Mouse (Mus musculus) gastrocnemius, postnatal 4 days (tissue): ENCODE data around the gene Tanc1. TPM values are rescaled to one million over a fixed set of nuclear protein-coding genes. Genes with fewer than 3 reads are reported as not detected.

Source experiments
- DNase-seq, 2 experiments: peaks; one replicate each; pipeline ENCODE4 v3.0.0; 2021 to 2022; ENCODE audit warnings: low spot score in 2 of 2, mixed read lengths in 2 of 2
- total RNA-seq, 2 experiments: library from RNA; stranded (reverse); gene quantifications; 2 replicates each; pipeline ENCODE4 v1.2.3; 2021

Tanc1 gene
- total RNA-seq, 2 experiments from 2014 or later, result 19.0 to 20.9 TPM

DNA sequence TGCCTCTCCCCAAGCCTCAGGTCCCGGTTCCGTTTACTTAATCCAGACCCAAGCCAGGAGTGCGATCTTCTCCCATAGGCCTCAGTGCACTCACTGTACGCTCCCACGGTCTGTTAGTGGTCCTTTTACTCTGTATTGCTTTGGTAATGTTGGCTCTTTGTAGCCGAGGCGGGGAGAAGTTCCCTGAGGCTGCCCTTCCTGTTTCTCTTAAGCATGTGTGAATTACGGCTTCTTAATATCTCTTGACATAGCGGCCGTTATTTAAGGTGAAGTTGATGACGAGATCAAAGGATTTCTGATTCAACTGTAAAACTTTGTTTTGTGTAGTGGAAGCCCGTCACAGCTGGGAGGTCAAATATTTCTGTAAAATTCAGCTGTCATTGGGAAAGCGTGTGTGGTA lies 173.8 kb downstream of the Tanc1 start:
- DNase-seq, result no peak

DNA sequence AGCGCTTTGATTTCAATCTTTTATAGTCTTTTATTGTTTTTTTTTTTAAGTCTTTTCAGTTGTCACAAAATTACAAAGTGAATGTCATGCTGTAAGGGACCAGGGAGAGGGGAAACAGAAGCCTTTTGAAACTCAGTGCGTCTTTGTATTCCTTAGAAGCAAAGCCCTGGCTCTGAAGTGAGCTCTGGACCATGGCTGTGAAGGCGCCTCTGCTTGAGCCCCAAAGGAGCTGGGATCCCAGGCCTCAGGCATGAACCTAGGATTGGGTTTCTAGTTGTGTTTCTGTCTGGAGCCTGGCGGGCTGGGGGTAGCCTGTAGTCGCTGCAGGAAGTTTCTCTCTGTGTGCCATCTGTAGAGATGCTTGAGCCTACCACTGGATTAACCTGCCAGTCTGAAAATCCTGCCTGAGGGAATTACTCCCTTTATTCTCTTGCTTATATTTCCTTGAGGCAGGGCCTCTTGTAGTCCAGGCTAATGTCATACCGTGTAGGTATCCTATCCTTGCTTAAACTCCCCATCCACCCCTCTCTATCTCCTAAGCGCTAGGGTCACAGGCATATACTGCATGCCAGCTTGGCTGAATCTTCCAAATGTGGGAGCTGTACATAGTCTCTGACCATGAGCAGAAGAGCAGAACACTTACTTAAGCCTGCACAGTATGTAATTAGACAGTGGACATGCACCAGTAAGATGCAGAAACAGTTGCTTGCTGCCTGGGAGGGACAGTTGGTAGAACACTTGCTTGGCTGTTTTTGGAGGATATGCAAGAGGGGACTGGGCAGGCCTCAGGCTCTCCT lies 177.1 kb downstream of the Tanc1 start:
- no peak for DNase-seq

DNA sequence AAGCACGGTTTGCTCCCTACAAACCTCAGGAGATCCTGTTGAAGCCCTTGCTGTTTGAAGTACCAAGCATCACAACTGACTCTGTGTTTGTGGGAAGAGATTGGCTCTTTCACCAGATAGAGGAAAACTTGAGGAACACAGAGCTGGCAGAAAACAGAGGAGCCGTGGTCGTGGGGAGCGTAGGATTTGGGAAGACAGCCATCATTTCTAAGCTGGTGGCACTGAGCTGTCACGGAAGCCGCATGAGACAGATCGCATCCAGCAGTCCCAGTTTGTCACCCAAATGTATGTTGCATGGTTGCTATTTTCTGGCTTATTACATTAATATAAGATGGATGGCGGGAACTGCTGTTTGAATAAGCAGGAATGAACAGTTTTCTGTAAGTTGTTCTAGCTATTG lies 179.8 kb downstream of the Tanc1 start:
- no peak for DNase-seq

DNA sequence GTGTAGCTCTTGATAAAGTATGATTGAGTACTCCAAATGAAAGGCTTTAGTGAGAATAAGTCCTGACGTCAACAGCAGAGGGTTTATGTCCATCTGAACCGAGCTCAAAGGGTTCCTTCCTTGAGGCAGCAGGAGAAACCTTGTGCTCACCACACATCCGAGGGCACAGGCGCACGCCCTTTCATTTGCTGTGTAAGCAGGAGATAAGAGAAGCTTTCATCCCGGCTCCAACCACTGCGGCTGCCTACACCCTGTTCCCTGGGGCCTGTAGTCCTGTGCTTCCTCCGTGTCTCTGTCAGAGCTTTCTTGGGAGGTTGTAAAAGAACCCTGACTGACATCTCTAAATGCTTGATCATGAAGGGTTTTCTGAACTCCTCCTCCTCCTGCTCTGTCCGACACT lies 181.5 kb downstream of the Tanc1 start:
- no peak for DNase-seq

DNA sequence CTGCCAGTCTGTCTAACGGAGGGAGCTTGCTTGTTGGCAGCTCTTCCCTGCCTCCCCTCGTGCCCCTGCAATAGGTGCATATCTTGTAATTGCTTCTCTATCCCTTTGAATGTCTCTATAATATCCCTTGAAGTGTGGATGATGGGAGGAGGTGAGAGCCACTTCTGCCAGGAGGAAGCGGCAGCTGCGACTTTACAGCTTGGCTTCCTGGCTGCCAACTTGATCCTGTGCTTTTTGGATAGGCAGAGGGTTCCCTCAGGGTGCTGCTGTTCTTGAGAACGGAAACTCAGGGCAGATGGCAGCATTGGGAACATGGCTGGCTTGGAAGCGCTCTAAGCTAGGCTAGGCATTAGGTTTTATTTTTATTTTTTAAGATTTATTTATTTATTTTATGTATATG lies 183.0 kb downstream of the Tanc1 start:
- DNase-seq, result no peak

DNA sequence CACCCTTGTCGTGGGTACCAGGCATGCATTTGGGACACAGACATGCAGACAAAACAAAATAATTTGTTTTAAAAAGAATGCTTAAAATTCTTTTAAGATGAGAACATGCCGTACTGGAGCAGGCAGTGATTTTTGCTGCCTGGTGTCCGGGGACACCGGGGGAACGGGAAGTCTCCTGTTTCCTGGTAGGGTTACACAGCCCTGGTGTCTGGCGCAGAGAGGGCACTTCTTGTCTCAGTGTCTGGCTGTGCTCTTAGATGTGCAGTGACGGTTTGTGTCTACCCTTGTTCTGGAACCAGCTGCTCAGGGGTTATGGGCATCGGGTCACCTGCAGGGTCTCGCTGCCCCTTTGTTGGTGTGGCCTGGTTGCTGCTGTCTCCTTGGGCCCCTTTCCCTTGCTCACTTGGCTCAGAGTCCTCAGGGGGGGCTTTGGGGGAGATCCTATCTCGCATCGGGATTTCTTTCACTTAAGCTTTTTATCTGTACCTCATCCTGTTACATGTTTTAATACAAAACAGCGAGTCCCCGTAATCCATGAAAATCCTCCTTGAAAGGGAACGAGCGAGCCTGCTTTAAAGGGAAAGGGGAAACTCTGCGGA lies 187.2 kb downstream of the Tanc1 start:
- DNase-seq, result no peak

DNA sequence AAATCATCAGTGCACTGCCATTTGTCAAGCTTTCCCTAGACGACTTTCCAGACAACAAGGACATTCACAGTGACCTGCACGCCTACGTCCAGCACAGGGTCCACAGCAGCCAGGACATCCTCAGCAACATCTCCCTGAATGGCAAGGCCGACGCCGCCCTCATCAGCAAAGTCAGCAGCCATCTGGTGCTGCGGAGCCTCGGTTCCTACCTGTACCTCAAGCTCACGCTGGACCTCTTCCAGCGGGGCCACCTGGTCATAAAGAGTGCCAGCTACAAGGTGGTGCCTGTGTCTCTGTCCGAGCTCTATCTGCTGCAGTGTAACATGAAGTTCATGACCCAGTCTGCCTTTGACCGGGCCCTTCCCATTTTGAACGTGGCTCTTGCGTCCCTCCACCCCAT lies 187.7 kb downstream of the Tanc1 start:
- no peak for DNase-seq

DNA sequence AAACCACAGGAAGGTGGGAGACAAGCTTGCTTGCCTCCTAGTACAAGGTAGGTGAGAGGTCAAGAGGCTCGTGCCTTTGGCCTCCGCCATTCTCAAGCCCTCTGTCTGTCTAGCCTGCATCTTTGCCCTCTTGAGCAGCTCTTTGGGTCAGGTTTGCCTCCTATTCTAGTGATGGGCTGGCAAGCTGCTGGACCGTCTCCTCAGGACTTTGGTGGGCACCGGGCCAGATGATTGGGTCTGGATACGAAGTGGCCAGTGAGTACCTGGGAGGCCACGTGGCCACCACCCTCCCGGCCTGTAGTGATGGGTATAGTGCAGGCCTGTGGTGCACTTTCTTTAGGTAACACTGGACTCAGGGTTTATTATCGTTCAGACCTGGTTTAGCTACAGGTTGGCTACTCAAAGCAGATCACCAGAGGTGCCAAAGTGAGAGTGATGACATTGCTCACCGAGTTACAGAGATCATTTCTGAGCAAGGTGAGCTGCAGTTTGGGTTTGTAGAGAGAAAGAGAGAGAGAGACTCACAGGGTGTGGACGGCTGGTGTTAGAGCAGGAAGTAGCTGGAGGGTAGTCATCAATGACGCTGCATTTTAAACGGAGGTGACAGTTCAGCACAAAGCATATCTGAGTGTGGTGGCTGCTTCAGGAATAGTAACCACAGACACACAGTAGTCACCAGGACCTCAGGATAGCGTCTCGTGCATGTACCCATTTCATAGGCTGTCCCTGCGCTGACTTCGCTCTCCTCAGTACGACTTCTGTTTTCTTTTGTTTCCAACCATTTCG lies 188.8 kb downstream of the Tanc1 start:
- no peak for DNase-seq

DNA sequence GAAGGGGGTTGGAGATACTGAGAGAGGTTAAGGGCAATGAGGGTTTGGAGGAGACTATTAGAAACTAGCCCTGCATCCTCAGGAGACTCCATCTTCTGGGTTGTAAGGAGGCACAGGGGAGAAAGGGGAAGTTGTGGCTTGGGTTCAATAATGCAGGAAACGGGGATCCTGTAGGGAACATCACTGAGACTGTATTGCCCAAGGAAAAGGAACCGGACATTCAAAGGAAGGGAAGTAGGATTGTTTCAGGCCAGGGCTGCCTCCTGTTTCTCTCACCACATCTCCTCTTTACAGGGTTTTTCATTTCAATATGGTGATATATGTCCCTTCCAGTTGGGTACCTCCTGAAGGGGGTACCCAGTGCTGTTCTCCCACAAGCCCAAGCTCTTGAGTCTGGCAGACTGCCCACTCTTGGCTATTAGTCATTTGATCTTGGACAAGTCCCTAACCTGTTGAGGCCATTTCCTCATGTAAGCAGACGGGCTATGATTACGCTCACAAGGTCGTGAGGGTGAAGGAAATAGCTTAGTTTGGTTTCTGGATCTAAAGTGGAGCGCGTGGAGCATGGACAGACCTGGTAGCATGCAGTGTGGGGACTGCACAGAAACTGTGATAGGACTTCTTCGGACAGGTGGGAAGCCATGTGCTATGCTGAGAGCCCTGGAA lies 191.0 kb downstream of the Tanc1 start:
- no peak for DNase-seq

DNA sequence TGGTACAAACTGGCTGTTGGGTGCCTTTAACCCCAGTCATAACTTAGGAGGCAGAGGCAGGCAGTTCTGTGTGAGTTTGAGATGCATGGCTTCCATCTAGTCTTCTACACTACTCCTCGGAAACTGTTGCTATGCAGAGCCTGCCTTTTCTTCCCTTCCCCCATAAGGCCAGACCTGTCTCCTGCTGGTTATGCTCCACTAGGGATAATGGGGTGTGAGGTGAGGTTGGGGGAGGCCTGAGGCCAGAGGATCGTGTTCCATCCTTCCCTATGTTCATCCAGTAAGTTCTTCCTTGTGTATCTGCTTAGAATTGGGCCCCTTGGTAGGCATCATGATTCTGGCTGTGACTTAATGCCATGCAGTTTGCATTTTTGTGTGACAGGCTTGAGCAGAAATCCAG lies 193.8 kb downstream of the Tanc1 start:
- no peak for DNase-seq

DNA sequence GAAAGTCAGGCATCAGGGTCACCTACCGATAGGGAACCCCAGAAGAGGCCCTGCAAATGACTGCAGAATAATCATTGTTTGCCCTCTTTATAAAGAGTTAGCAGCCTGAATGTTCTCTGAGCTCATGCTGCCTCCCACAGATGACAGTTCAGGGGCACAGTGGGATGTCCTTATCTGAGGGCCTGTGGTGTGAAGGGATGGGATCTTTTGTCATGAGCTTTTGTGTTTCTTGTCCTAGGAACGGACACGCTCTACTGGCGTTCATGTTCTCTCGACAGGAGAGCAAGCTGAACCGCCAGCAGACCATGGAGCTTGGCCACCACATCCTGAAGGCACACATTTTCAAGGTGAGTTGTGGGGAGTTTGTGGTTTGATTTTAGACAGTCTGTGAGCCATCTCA lies 194.2 kb downstream of the Tanc1 start:
- DNase-seq, result no peak

DNA sequence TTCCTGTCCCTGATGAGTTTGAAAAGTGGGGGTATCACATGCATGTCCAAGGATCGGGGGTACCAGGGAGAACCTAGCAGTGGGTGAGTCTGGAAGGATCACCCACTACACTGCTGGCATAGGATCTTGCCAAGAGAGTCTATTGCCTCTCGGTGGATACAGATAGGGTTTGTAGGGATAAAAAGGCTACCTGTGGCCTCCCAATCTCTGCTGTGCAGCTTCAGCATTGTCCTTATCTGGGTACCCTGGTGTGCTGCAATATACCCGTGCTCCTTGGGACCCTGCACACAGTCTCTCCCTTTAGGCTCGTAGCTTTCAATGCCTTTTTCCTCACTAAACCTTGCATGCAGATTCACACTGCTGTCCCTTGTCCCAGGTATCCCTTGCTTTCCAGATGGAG lies 196.8 kb downstream of the Tanc1 start:
- no peak for DNase-seq

DNA sequence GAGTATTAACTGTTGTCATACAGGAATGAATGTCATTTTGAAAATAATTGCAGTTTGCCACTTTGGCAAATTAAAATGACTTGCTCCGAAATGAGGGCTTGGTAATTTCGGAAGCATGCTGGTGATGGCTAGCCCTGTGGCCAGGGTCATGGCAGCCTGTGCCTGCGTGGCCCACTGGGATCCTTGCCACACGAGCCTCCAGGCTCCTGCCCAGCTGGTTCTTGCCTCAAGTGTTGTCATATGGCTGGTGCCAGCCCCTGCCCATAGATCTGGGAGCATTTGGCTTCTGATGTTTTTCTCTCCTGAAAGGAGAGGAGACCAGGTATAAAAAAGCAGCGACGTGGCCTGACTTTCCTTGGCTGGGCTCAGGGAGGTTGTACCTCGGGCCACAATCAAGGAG lies 198.2 kb downstream of the Tanc1 start:
- no peak for DNase-seq

DNA sequence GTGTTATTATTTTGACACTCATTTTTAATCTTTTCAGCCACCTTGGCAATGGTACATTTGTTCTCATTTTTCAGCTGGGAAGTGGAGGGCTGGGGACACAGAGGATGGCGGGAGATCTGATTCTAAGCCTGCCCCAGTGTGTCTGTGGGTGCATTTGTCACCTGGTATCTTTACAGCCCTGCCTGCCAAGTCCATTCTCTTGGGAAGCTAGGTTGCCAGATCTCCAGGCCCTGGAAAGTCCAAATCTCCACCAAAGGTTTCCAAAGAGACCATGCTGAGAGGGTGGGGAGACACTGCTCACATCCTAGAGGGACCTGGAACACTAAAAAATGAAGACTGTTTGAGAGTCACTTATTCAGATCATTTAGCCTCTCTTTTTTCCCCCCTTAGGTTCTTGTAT lies 199.4 kb downstream of the Tanc1 start:
- no peak for DNase-seq

DNA sequence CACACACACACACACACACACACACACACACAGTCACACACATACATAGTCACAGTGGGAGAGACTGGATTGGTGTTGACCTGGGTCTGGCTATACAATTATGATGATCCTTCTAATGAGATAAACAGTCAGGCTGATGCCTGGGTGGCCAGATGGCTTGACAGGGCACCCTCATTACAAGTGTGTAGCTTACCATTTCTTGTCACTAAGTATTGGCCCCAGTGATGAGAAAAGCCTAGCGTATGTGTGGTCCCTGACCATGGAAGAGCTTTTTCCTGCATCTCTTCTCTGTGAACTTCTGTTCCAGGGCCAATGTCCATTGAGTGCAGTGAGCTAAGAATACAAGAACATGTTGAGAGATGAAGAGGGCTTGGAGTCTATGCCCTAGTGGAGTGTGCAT lies 200.8 kb downstream of the Tanc1 start:
- no peak for DNase-seq

DNA sequence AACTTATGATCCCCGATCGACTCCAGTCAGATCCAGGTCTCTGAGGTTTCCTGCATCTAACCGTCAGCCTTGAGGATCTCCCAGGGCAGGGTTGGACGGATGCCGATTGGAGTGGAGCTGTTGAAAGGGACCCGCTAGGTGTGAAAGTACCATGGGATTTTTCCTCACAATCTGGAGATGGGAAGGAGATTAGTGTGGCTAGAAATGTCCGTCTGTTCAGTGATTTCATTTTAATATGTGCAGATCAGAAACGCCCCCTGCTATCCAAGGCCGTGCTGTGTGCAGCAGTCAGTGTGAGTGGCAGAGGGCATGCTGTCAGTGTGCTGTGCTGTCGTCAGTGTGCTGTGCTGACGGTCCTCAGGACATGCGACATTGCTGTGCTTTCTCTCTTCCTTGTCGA lies 201.6 kb downstream of the Tanc1 start:
- DNase-seq, result no peak

DNA sequence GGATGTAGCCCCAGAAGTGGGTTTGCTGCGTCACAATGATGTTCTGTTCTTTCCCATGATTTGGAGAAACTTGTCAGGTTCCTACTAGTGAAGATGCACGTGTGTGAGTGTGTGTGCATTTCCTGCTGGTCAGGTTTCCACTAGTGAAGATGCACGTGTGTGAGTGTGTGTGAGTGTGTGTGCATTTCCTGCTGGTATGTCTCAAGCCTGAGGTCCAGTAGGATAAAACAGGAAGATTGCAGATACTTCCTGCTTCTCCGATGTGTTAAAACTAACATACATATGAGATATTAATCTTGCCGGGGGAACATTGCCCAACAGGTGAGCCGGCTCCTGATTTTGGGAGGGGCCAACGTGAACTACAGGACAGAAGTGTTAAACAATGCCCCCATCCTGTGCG lies 203.2 kb downstream of the Tanc1 start:
- no peak for DNase-seq

DNA sequence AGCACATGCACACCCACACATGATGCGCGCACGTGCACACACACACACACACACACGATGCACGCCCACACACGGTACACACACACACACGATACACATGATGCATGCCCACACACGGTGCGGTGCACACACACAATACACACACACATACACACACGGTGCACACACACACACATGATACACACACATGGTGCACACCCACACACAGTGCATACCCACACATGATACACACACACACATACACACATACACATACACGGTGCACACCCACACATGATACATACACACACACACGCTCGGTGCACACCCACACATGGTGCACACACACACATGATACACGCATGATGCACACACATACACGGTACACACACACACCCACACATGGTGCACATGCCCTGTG lies 206.8 kb downstream of the Tanc1 start:
- no peak for DNase-seq

DNA sequence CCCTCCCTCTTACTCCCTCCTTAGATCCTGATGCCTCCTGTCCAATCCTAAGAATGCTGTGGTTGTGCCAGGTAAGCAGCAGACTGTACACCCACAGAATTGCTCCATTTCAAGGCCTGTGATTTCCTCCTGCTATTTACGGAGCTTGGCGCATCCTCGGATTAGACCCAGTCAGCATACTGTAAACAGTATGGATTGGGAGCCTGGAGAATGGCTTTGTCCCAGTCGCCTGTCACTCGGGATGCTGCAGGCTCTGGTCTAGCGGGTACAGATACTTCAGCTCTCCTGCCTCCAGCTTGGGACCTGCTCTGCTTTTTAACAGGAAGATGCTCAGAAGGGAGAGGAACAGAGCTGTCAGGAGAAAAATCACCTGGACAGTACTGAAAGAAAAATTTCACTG lies 207.6 kb downstream of the Tanc1 start:
- no peak for DNase-seq

DNA sequence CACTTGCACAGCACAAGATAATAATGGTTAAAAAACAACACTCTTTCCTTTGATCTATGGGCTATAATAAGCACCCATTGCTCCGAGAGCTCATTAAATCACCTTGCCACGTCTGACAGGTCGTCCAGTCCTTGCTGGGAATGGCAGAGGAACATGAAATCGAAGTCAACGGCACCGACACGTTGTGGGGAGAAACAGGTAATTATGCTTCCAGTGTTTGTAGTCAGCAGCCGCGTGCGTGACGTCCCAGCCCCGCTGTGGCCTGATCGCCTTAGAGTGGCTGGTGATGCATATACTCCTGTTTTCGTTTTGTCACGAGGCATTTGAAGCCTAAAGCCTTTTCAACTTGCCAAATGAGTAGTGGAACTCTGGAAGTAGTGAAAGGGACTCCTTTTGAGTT lies 208.2 kb downstream of the Tanc1 start:
- DNase-seq, result no peak

DNA sequence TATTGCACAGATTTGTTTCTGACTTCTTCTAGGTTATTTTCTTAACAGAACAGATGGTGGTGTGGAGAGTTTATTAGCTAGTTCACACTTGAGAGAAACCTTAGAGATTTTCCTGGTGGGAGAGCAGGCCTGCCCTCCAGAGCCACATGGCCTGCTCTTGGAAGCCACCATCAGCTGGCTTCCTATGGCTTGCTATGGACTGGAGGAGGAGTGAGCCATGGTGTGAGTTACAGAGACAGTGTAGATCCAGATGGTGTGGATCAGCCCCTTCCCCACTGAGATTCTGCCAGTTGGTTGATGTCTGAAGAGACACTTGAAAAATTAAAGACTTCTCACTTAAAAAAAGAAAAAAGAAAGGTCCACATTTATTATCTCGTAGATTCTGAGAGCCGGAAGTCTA lies 209.2 kb downstream of the Tanc1 start:
- no peak for DNase-seq

DNA sequence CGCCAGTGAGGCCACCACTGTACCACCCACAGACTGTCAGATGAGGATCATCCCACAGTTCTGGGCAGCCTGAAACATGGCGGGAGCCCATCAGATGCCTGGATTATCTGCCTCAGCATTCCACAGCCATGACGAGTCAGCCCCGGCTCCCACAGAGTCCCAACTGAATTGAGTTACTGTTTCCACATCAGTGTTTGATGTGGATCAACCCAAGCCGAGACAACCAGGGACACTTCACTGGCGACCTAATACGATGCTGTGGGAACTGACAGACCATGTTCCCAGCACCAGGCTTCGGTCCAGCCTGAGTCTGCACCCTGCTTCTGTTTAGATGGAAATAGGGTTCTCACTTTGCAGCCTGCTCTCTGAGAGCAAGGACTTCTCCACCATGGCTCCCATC lies 212.4 kb downstream of the Tanc1 start:
- DNase-seq, result peak in 1 of 2 experiments; percentile 39
